Comparison of ENCODE assay signal across 7 mouse cellular contexts in the genomic region with DNA sequence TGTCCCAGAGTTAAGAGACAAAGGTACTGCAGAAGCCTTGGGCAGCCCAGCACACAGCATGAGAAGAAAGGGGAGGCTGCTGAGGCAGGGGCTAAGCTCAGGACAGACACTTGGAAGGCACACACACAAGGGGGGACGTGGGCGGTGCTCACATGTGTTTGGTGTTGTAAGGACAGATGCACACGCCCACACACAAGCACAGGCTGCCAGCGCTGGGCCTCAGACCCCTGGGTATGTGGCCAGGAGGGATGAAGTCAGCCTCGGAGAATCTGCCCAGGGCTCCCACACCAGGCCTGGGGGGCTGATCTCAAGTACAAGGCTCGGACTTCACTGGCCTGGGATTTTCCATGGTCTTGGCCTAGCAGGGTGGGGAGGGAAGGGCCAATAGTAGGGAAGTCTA. TPM values are rescaled to one million over a fixed set of nuclear protein-coding genes. Genes with fewer than 3 reads are reported as not detected.
DNase-seq lines count a peak whose midpoint lies in the region.

No protein-coding gene starts in this region.

- peak; percentile 83 for DNase-seq in 3134 (ENCODE audit: extremely low read depth, insufficient read length, low spot score)
- DNase-seq in 3T3-L1 (ENCODE audit: low read depth, low spot score) = peak; percentile 95
- DNase-seq in gastrocnemius, postnatal 10 days = peak; percentile 60
- peak; percentile 40 for DNase-seq in left cerebral cortex, adult 11 months (ENCODE audit: low spot score)
- peak; percentile 20 for DNase-seq in right cerebral cortex, postnatal 25 days
- no peak for DNase-seq in adrenal gland, postnatal 4 days (ENCODE audit: low spot score in 2 of 2)
- no peak for DNase-seq in spleen, postnatal 14 days (ENCODE audit: low spot score in 2 of 2)

RNA-seq across cellular contexts. Expression of a gene that starts 4.6 kb away (rescaled TPM):
- 10 to 100 TPM; 50.1 to 70.0 TPM for total RNA-seq in gastrocnemius, postnatal 10 days (2021)
- total RNA-seq in adrenal gland, postnatal 4 days (2021) = 10 to 100 TPM; 57.7 to 60.2 TPM

RNA-seq across cellular contexts. Expression of a gene that starts 55.4 kb away (rescaled TPM):
- 10 to 100 TPM in 1 of 2 experiments, 1 to 10 TPM in 1; 9.1 to 12.3 TPM for total RNA-seq in gastrocnemius, postnatal 10 days (2021)
- 10 to 100 TPM; 29.9 to 30.8 TPM for total RNA-seq in adrenal gland, postnatal 4 days (2021)

RNA-seq across cellular contexts. Expression of a gene that starts 58.8 kb away (rescaled TPM):
- 10 to 100 TPM in 1 of 2 experiments, 1 to 10 TPM in 1; 7.3 to 12.6 TPM for total RNA-seq in gastrocnemius, postnatal 10 days (2021)
- total RNA-seq in adrenal gland, postnatal 4 days (2021) = 10 to 100 TPM; 31.6 to 32.1 TPM

Comparison
In these comparisons a context has a peak if more than half of its experiments do, and no peak if none do; other contexts are left out.
1. DNase-seq: peak in 3134 (single experiment), 3T3-L1 (single experiment), gastrocnemius, postnatal 10 days (single experiment), left cerebral cortex, adult 11 months (single experiment) and right cerebral cortex, postnatal 25 days (single experiment); none in adrenal gland, postnatal 4 days (0 of 2) and spleen, postnatal 14 days (0 of 2).